Mouse (Mus musculus) C2C12 (cell line): ENCODE results near the gene Dpp7. TPM values are rescaled to one million over a fixed set of nuclear protein-coding genes. Genes with fewer than 3 reads are reported as not detected.

Experiments used
- H3K27me3 ChIP-seq: one replicate; pipeline ENCODE4 v1.6.1; 2011; ENCODE audit not compliant: control insufficient read depth, insufficient read depth, insufficient read length
- H3K36me3 ChIP-seq: one replicate; pipeline ENCODE4 v1.6.1; 2011; ENCODE audit not compliant: control insufficient read depth, insufficient read depth
- H3K4me3 ChIP-seq: one replicate; pipeline ENCODE4 v1.5.1; 2011; ENCODE audit warnings: mild to moderate bottlenecking, control low read depth; ENCODE audit not compliant: poor library complexity, insufficient read depth, severe bottlenecking
- H3K79me2 ChIP-seq: one replicate; pipeline ENCODE4 v1.6.1; 2011; ENCODE audit not compliant: control insufficient read depth, insufficient read depth
- H3K79me3 ChIP-seq: one replicate; pipeline ENCODE4 v1.6.1; 2011; ENCODE audit warnings: low read depth, control low read depth
- H3ac ChIP-seq: one replicate; pipeline ENCODE3; 2011; ENCODE audit warnings: low read depth; ENCODE audit not compliant: control insufficient read depth, insufficient read length
- CEBPB ChIP-seq: IDR thresholded peaks from one replicate; pipeline ENCODE4 v1.6.1; 2011; ENCODE audit warnings: low read depth, mild to moderate bottlenecking, control low read depth, moderate library complexity
- CTCF ChIP-seq: IDR thresholded peaks from one replicate; pipeline ENCODE4 v1.5.1; 2011; ENCODE audit not compliant: control insufficient read depth, insufficient read depth, insufficient read length
- FOSL1 ChIP-seq: IDR thresholded peaks from one replicate; pipeline ENCODE4 v1.8.0; 2011; ENCODE audit warnings: mild to moderate bottlenecking, low read length; ENCODE audit not compliant: poor library complexity, insufficient read depth, severe bottlenecking
- MAX ChIP-seq: IDR thresholded peaks from one replicate; pipeline ENCODE4 v1.6.1; 2011; ENCODE audit warnings: mild to moderate bottlenecking, control low read depth
- MYOD1 ChIP-seq: IDR thresholded peaks from one replicate; pipeline ENCODE4 v1.6.1; 2011; ENCODE audit warnings: low read depth; ENCODE audit not compliant: control insufficient read depth, insufficient read length
- MYOG ChIP-seq: IDR thresholded peaks from one replicate; pipeline ENCODE4 v1.6.1; 2011; ENCODE audit not compliant: control insufficient read depth, insufficient read length; ENCODE audit errors: extremely low read depth
- USF1 ChIP-seq: IDR thresholded peaks from one replicate; pipeline ENCODE4 v1.6.1; 2011; ENCODE audit warnings: low read depth, mild to moderate bottlenecking, control low read depth, moderate library complexity
- polyA plus RNA-seq: library from polyadenylated mRNA; unstranded; fragments of >200 nt; fragmentation: generic; extraction: Trizol; gene quantifications from one replicate; pipeline ENCODE4 v1.2.1, GENCODE M21; 2012; ENCODE audit warnings: missing spikeins

Dpp7 gene
- polyA plus RNA-seq, 1 experiment, result 22.4 TPM

GRCm38 (mm10) chr2:25332286-25333160 is 23.6 kb downstream of the Dpp7 start, which contains the start of gene Man1b1:
Gene Man1b1, plus strand, starts transcription at chr2:25332338.
- TF ChIP-seq USF1 (peak; percentile 30), MAX (peak; percentile 74), CEBPB (peak; percentile 99), MYOD1 (no peak)
- peaks cover 39% of the 10 kb centered on the region for H3K36me3 ChIP-seq

DNA sequence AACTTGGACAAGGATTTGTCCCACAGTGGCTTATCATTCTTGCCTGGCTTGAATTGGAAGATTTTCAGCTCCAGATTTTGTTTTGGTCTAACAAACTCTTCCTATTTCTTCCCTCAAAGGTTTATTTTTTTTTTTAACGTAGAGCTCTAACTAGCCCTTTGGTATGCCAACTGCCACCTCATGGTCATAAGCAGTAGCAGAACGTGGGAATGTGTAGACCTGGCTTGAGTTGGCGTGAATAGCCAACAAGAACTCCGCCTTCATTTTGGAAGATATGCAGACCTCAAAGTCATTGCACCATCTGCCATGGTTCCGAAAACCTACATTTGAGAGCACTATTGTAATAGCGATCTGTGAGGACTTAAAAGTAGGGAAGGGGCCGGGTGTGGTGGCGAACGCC is 24.7 kb downstream of the Dpp7 start:
- Histone ChIP-seq H3K36me3 (peaks cover 28% of the 10 kb centered on the region), H3K4me3 (peak overlapping the region; percentile 99), H3ac (no peak overlapping the region), H3K27me3 (peaks cover 3% of the 10 kb centered on the region), H3K79me2 (peaks cover 44% of the 10 kb centered on the region), H3K79me3 (peaks cover 27% of the 10 kb centered on the region)
- TF ChIP-seq USF1 (no peak), MAX (no peak), MYOG (no peak), CTCF (no peak), MYOD1 (no peak), FOSL1 (no peak), CEBPB (no peak)

More at GRCm38 (mm10) chr2:25332286-25333160, 23.6 kb downstream of the Dpp7 start, which contains the start of gene Man1b1:
- H3ac ChIP-seq, result peak within 1 kb of the TSS; percentile 95
- H3K4me3 ChIP-seq, result peak within 1 kb of the TSS; percentile 99
- H3K27me3 ChIP-seq, result no peaks in the 10 kb centered on the region
- peaks cover 27% of the 10 kb centered on the region for H3K79me3 ChIP-seq
- peaks cover 44% of the 10 kb centered on the region for H3K79me2 ChIP-seq

DNA sequence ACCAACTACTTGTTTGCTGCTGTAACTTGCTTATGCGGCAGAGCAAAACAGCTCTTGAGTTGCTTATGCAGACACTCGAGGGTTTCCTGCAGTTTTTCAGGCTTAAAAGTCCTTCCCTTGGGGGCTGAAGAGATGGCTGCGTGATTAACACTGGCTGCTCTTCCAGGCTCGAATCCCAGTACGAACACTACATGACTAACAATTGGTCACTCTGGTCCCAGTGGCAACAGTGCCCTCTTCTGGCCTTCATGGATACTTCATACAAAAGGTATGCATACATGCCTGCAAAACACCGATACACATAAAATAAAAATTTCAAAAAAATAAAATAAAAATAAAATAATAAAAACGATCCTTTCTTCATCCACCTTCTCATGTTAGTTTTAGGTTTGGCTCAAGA is 27.7 kb downstream of the Dpp7 start:
- H3ac ChIP-seq, result no peak overlapping the region
- H3K79me2 ChIP-seq, result peaks cover 22% of the 10 kb centered on the region
- H3K4me3 ChIP-seq, result no peak overlapping the region
- peaks cover 7% of the 10 kb centered on the region for H3K27me3 ChIP-seq
- no peaks in the 10 kb centered on the region for H3K36me3 ChIP-seq
- H3K79me3 ChIP-seq, result peaks cover 17% of the 10 kb centered on the region
- TF ChIP-seq USF1, result no peak
- no peak for TF ChIP-seq MYOD1

DNA sequence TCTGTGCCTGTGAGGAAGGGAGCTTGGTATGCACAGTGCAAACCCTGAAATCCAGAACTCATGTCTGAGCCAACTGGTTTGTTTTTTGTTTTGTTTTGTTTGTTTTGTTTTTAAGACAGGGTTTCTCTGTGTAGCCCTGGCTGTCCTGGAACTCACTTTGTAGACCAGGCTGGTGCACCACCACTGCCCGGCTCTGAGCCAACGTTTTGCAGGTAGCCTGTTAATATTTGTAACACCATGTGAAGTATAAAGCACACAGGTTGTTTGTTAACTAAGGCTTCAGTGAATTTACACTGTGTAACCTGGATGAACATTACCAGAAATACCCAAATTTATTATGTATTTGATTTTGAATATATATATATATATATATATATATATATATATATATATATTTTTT is 30.1 kb downstream of the Dpp7 start:
- TF ChIP-seq MYOG, result no peak
- H3K79me3 ChIP-seq, result no peaks in the 10 kb centered on the region
- H3K27me3 ChIP-seq, result peaks cover 19% of the 10 kb centered on the region
- H3K36me3 ChIP-seq, result no peaks in the 10 kb centered on the region
- no peak overlapping the region for H3K4me3 ChIP-seq
- H3K79me2 ChIP-seq, result no peaks in the 10 kb centered on the region
- H3ac ChIP-seq, result no peak overlapping the region

DNA sequence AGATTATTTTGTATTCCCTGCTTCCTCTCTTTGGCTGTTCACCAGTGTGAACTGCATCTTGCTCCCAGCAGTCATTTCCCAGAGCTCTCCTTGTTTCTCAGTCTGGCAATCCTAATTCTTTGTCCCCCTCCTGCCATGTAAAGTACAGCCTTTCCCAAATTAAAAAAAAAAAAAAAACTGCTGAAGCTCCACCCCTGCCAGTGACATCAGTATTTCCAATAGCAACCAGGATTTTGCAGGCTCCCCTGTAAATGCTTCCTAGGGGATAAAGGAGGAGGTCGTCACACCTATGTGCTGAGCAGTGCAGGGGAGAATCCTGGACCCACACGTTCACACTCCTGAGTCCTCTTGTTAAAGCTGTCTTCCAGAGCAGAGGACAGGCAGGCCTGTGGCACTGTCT is 36.1 kb downstream of the Dpp7 start:
- no peak for TF ChIP-seq CEBPB
- no peak for TF ChIP-seq MYOG
- TF ChIP-seq MAX, result no peak
- no peak for TF ChIP-seq FOSL1
- TF ChIP-seq CTCF, result no peak
- TF ChIP-seq MYOD1, result no peak
- TF ChIP-seq USF1, result no peak
- no peaks in the 10 kb centered on the region for H3K79me3 ChIP-seq
- H3K27me3 ChIP-seq, result peaks cover 47% of the 10 kb centered on the region
- H3K79me2 ChIP-seq, result no peaks in the 10 kb centered on the region
- H3K4me3 ChIP-seq, result no peak overlapping the region
- H3K36me3 ChIP-seq, result no peaks in the 10 kb centered on the region
- no peak overlapping the region for H3ac ChIP-seq

GRCm38 (mm10) chr2:25318971-25319773 is 37.0 kb downstream of the Dpp7 start, which contains the start of gene Grin1:
Gene Grin1, minus strand, starts transcription at chr2:25319187.
- no peak for TF ChIP-seq FOSL1
- TF ChIP-seq CTCF, result no peak
- TF ChIP-seq MYOG, result no peak
- TF ChIP-seq USF1, result no peak
- TF ChIP-seq CEBPB, result no peak
- no peak for TF ChIP-seq MAX
- no peak for TF ChIP-seq MYOD1
- H3ac ChIP-seq, result no peak within 1 kb of the TSS
- no peak within 1 kb of the TSS for H3K4me3 ChIP-seq
- peaks cover 47% of the 10 kb centered on the region for H3K27me3 ChIP-seq
- no peaks in the 10 kb centered on the region for H3K79me3 ChIP-seq
- no peaks in the 10 kb centered on the region for H3K36me3 ChIP-seq
- H3K79me2 ChIP-seq, result no peaks in the 10 kb centered on the region
